Mouse (Mus musculus) cerebellum, adult 2 months (tissue): ENCODE data around the gene Bpgm.

Experiments
- CTCF ChIP-seq: fragments of 200-500 bp; IDR thresholded peaks from 2 replicates; pipeline ENCODE4 v1.5.1; 2011; ENCODE audit warnings: low read depth, mild to moderate bottlenecking, control low read depth, low read length, moderate library complexity, borderline replicate concordance; ENCODE audit not compliant: insufficient read depth
- POLR2A ChIP-seq: fragments of 200-500 bp; IDR thresholded peaks from 2 replicates; pipeline ENCODE4 v1.6.1; 2011; ENCODE audit warnings: low read length, control low read depth, borderline replicate concordance; ENCODE audit not compliant: insufficient read depth

DNA sequence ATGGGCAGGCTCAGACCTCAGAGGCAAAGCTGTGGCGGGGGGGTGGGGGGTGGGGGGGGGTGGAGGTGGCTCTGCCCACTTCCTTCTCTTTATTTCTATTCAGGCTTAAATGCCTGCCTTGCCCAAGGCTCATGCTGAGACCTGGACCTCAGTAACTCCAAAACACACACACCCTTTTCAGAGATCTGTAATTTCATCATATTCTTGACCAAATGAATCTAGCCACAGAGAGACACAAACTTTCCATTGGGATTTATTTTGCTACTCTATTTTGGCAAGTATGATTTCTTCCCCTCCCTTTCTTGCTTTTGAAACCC lies 39.7 kb downstream of the Bpgm start:
- TF ChIP-seq CTCF, result no peak
- no peak for TF ChIP-seq POLR2A
